8 mouse cellular contexts compared by ENCODE assay signal in the genomic region with DNA sequence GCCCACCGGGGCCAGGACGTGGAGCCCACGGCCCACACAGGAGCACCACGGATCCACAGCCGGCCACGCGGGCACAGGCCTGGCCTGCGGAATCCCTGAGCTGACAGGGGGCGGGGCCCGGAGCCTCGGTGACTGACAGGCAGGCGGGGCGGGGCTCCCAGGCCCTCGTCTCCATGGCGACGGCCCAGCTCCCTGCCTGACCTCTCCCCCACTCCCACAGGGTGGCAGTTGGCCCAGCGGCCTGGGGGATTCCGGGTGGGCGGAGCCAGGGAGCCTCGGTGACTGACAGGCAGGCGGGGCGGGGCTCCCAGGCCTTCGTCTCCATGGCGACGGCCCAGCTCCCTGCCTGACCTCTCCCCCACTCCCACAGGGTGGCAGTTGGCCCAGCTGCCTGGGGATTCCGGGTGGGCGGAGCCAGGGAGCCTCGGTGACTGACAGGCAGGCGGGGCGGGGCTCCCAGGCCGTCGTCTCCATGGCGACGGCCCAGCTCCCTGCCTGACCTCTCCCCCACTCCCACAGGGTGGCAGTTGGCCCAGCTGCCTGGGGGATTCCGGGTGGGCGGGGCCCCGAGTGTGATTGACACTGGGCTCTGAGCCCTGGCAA. TPM values are rescaled to one million over a fixed set of nuclear protein-coding genes. Genes with fewer than 3 reads are reported as not detected.
A peak's percentile ranks its signal among the peaks of the same experiment; 100 is the strongest.
DNase-seq lines count a peak whose midpoint lies in the region; ATAC-seq and TF ChIP-seq lines count a peak whose summit lies in the region.
"Not testable (repeated sequence)": the region's sequence is repeated elsewhere in the genome, so short reads cannot be mapped to it uniquely, and the experiment has no call there.

No protein-coding gene starts in this region.

- not testable (repeated sequence) for H3K36me3 ChIP-seq in hindbrain, postnatal 0 days (ENCODE audit: insufficient read depth, low read length)

- not testable (repeated sequence) for H3K4me1 ChIP-seq in hindbrain, postnatal 0 days (ENCODE audit: insufficient read depth, low read length)

- peak; percentile 58 for ATAC-seq in common myeloid progenitor, adult 5-6 weeks (replicated peaks; ENCODE audit: low read depth, poor library complexity, severe bottlenecking)
- ATAC-seq in hindbrain, postnatal 0 days = peak; percentile 90
- ATAC-seq in megakaryocyte, adult 5-6 weeks (ENCODE audit: poor library complexity, severe bottlenecking) = peak; percentile 62

- peak overlapping the region; percentile 60 for H3K9ac ChIP-seq in hindbrain, postnatal 0 days (replicated peaks; ENCODE audit: low read length)

- peak overlapping the region; percentile 85 for H3K4me2 ChIP-seq in hindbrain, postnatal 0 days (ENCODE audit: low read depth, low read length)

- peak overlapping the region; percentile 52 for H3K27ac ChIP-seq in gastrocnemius, adult 2 months
- H3K27ac ChIP-seq in hindbrain, postnatal 0 days = peak overlapping the region; percentile 61
- peak overlapping the region; percentile 60 for H3K27ac ChIP-seq in left cerebral cortex, adult 2 months

- H3K9me3 ChIP-seq in hindbrain, postnatal 0 days (ENCODE audit: low read length) = peaks cover 14% of the 10 kb centered on the region; the same call in 1 of the 2 replicates

- H3K4me3 ChIP-seq in gastrocnemius, adult 2 months = peak overlapping the region; percentile 67
- peak overlapping the region; percentile 46 for H3K4me3 ChIP-seq in hindbrain, postnatal 0 days (ENCODE audit: low read length)
- peak overlapping the region; percentile 40 for H3K4me3 ChIP-seq in left cerebral cortex, adult 2 months

- not testable (repeated sequence) for TF ChIP-seq CTCF in gastrocnemius, adult 2 months (IDR thresholded peaks at IDR 0.05); hindbrain, postnatal 0 days (IDR thresholded peaks at IDR 0.05; ENCODE audit: low read depth); left cerebral cortex, adult 2 months (IDR thresholded peaks at IDR 0.05)

- peak; percentile 100 for DNase-seq in ZHBTc4 (ENCODE audit: low read depth, low spot score)
- DNase-seq in gastrocnemius, adult 2 months = peak; percentile 100
- DNase-seq in hindbrain, postnatal 0 days (ENCODE audit: low spot score) = peak; percentile 74
- DNase-seq in left cerebral cortex, adult 2 months (ENCODE audit: extremely low spot score in 1 of 2, low spot score in 2 of 2) = peak; percentile 100
- DNase-seq in right cerebral cortex, adult 2 months (ENCODE audit: low spot score in 2 of 2) = peak; percentile 99 to 100
- DNase-seq in urinary bladder, postnatal 14 days (ENCODE audit: low spot score) = peak; percentile 100

- intact Hi-C loops in gastrocnemius, adult 2 months (cut with DNase I); left cerebral cortex, adult 2 months (cut with DNase I): not testable (repeated sequence)

- not testable (repeated sequence) for H3K27me3 ChIP-seq in hindbrain, postnatal 0 days (ENCODE audit: insufficient read depth, low read length)

- WGBS in hindbrain, postnatal 0 days = 22% methylated on average over 37 of the region's 37 CpGs

RNA-seq across cellular contexts. Expression of gene Gm21887, which starts 11.5 kb away (rescaled TPM):
- 108 and 116 TPM in 2 replicates for total RNA-seq in common myeloid progenitor, adult 5-6 weeks (2017)
- 10 to 100 TPM; 25.3 to 29.1 TPM for total RNA-seq in gastrocnemius, adult 2 months (2021)
- total RNA-seq in hindbrain, postnatal 0 days (2014; rRNA removed) = 8.3 and 87.1 TPM in 2 replicates
- polyA plus RNA-seq in hindbrain, postnatal 0 days (2015; fragmentation: Nextera tagmentation; extraction: Ambion mirVana) = 194 and 245 TPM in 2 replicates
- 100 to 1,000 TPM; 190 to 207 TPM for total RNA-seq in left cerebral cortex, adult 2 months (2021)
- 28.5 and 29.2 TPM in 2 replicates for total RNA-seq in megakaryocyte, adult 5-6 weeks (2015)
- total RNA-seq in megakaryocyte, adult 5-6 weeks (2017) = 38.0 and 59.3 TPM in 2 replicates

Comparison
In these comparisons a context has a peak if more than half of its experiments do, and no peak if none do; other contexts are left out.
1. Peak in every context shown above with its lines: DNase-seq, ATAC-seq, H3K4me3 ChIP-seq and H3K27ac ChIP-seq.